Mouse (Mus musculus): ENCODE measurements at regions not wholly inside any gene's neighbourhood (a gene's known extent, or its start where the extent isn't known, plus 50 kb on each side); places are given as distances from the start of the nearest gene placed in this dataset.

DNA sequence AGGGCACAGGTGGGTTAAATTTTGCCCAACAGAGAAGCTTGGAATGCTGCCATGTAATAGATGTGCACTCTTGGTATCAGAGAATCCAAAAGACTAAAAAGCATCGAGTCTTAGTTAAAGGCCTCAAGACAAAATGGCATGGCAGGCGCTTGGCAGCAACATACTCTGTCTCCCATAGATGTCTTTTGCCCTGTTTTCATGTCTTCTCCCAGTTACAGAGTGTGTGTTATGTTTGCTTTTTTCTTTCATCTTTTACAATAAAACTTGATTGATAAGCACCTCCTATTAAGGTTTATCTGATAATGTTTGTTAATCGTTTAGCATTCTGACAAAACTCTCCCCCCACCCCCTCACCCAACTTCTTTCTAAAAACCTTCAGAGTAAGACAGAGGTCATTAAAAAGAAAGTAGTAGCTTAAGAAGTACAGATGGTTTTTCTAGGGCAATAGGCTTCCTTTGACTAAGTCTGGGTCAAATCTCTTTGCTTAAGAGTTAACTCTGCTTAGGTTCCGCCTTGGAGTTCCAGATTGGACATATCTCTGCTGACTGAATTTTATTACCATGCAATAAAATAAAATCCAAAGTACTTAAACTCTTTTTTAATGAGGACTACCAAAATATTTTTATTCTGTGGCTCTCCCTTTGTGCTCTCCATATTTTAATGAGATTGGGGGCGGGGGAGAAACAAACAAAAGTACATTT is 252.9 kb upstream of the Zeb2 start:
- no peak for DNase-seq (ENCODE audit: low read depth, low spot score)

DNA sequence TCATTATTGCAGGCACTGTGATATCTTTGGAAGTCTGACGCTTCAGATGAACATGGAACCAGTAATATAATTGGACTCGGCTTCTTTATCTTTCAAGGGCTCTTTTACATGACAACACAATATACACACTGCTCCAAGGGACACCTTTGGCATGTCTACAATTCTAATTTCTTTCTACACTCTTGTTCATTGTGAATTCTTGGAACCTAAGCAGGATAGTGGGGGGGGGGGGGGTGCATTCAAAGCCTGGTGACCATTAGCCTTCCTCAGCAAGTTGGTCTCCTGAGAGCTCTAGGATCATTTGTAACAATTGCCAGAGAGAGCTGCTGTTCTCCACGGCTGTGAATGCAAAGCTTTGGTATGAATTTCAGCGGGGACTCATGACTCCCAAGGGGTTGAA is 252.2 kb upstream of the Zeb2 start:
- no peak for DNase-seq (ENCODE audit: low read depth, low spot score)

DNA sequence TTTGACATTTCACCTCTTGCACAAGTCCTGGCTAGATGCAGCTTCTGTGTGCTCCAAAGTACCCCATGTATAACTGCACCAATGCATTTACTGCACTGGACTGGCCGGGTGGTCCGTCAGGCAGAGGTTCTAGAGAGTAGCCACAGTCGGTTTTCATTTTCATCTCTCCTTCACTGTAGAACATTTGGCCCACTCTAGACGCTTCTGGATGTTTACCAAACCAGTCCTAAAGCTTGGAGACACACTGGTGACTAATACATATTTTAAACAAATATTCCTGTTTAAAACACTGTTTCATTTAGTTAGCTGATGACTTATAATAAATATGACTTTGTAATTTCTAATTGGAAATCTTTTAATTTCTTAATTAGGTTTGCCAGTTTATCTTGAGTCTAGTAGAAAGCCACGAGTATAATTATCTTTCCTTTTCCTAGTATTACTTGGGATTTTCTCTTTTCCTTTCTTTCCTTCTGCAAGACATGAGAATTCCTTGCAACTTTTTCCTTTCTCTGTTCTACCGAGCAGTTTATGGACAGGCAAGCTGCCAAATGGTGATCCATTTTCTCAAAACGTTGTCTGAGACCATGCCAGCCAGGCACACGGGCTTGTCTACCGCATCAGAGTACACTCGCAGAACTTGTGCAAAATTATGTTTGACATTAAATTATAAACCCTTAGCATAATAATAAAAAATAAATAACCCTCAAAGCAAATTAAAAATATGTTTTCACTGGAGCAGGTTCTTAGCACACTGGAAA is 250.4 kb upstream of the Zeb2 start:
- no peak for DNase-seq (ENCODE audit: low read depth, low spot score)

DNA sequence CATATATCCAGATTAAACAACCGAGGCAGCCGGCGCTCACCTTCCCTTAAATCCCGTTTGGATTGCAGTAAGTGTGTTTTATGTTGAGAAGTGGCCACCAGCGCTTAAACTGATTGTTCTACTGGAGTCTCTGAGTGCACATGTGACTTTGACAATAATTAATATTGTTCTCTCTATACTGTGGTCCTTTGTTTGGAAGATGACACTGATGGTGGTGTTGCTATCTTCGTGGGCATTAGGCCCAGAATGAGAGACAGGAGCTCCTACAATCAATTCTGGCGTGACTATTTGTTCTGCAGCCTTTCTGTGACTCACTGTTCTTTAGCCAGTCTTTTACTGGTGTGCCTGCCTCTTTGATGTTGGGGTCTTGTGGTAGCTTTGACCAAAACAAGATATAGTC is 240.1 kb upstream of the Zeb2 start:
- peak; percentile 59 for DNase-seq (ENCODE audit: low read depth, low spot score)

DNA sequence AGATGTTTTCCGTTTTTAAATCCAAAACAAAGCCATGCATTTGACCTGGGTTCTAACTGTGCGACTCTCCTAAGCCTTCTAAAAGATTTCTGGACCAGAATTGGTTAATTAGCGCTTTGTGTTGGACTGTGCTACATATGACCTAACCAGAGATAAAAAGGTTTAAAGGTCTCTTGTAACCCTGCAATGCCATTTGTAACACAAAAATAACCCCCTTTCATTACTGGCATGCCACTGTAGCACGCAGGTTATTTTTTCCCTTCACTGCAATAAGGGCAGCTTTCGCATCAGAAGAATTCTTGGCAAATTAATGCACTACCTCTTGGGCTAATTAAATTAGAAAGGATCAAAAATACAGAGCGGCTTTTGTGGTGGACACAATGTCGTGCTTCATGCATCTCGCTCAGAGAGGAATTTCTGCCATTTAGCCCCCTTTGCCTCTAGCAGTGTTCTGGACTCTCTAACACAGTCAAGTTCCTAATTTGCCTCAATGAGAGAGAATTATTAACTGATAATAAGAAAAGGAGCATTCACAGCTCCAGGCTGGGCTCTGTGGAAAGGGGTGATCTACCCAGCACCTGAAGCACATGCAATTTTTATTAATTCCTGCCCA is 239.5 kb upstream of the Zeb2 start:
- no peak for DNase-seq (ENCODE audit: low read depth, low spot score)

DNA sequence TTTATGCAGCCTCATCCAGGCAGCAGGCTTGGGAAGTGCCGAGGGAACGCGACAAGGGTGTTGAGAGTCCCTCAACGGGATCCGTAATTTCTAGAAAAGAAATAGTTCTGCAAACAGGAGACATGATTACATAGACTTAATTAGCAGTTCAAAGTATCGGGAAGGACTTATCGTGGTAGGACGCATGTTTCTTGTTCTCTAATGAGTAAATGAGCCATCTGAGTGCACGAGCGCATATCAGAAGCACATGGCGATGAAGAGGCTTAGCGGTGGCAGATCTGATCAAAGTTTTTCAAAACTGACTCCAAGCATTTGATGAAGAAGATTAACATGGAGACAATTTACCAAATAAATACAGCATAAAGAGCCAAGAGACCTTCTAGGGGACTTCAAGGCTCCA is 238.8 kb upstream of the Zeb2 start:
- no peak for DNase-seq (ENCODE audit: low read depth, low spot score)

DNA sequence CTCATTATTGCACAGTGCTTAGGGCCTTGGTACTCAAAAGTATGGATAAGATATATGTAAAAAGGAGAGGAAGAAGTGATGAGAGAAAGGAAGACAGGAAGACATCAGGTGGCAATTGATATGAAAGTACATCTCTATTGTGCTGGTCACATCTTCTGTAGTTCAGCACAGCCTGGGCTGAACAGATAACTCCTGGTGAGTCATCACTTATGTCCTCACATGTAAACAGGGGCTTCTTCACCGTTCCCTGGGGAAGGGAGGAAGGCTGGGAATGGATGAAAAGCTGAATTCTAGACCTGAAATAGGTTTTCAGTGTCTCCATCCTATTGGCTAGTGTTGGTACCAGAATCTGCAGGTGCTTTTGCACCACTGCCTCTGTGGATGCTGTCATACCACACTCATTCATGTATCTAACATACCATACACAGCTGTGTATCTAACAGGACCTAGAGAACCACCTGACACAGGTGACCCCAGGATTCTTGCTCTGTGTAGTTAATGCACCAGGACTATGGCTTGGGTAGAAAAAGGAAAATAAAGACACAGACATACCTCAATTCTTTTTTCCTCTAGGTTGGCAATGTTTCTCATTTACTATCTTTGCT is 234.4 kb upstream of the Zeb2 start:
- no peak for DNase-seq (ENCODE audit: low read depth, low spot score)

DNA sequence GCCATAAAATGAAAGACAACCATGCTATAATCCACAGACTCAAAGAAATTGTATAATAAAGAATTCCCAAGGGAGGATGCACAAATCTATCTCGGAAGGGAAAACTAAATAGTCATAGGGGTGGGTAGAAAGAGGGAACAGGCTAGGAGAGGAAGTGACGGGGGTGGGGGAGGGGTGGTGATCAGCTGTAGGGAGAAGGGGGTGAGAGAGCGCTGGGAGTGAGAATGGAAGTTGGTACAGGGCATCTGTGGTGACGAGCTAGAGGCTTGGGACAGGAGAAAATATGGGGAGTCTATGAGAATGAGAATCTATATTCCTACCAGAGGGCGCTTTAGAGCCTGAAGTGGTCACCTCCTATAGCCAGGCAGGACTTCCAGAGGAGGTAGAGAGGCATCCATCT is 229.2 kb upstream of the Zeb2 start:
- no peak for DNase-seq (ENCODE audit: low read depth, low spot score)

DNA sequence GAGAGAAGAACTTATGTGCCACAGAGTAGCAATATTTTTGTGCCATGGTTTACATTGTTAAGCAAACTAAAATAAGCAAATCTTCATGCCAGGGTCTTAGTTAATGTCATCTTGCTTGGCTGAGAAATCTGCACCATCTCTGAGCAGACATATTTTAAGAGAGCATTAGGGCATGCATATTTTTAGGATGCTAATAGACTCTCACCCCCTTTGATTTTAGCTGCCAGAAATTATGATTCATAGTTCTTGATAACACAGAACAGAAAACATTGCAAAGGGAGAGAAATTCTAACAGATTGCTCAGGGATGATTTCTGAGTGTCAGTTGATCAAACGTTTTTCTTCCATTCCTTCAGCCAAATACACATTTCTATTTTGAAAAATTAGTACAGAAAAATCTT is 222.7 kb upstream of the Zeb2 start:
- DNase-seq (ENCODE audit: low read depth, low spot score) = no peak

DNA sequence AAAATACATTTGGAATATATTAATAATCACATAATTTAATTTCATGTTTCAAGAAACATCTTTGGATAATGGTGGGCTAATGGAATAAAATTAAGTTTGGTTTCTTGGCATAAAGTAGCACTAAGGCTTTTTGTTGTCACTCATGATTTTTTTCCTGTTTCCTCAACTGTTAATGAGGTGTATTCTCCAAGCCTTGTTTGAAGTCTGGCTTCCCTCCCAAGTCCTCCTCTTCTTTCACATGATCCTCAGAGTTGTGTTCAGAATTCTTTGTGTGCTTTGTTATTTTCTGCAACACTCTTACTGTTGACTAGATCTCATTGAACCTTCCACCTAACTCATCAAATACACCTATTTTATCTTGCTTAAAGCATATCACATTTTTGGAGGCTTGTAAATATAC is 221.6 kb upstream of the Zeb2 start:
- no peak for DNase-seq (ENCODE audit: low read depth, low spot score)

DNA sequence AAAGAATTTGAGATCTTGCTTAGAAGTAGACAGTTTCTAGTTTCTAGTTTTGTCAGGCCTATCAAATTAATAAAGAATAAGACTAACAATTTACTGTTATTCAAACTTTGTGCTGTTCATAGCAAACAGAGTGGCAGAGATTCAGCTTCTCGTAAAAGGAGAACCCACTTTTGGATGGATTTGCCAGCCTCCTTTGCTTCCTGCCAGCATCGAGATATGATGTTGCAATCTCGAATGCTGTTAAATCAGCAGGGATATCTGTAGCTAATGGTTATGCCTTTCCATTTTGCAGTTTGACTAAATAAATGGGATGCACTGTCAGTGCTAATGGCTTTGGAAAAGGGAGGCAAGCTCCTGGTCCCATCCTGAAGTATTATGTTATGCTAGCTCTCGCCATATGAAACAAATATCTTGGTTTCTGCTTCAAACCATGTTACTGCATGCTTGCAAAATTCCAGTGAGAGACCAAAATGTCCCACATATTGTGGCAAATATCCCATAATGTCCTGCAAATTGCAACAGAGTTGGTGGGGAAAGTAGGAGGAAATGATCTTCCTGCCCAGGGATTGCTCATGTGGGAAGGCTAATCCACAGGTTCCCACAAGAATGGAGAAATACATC is 199.9 kb upstream of the Zeb2 start:
- DNase-seq (ENCODE audit: low read depth, low spot score) = no peak

DNA sequence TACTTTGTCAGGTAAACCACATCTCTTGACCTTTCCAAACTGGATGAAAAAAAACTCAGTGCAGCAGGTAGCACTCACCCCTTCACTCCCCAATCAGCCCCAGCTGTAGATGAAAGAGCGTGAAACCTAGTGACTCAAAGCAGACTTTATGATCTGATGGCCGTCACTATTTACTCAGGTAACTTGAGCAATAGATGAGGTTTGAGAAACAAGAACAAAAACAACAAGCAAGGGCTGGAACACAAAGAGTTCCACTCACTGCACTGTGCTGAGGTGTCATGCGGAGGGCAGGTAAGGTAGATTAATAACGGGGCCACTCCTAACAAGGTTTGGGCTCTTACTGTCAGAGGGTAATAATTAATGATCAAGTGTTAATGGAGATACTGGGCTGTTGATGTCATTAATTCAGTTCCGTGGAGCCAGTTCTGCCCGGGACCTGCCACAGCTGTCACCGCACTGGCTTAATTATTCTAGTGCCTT is 170.4 kb upstream of the Zeb2 start:
- no peak for DNase-seq (ENCODE audit: low read depth, low spot score)

DNA sequence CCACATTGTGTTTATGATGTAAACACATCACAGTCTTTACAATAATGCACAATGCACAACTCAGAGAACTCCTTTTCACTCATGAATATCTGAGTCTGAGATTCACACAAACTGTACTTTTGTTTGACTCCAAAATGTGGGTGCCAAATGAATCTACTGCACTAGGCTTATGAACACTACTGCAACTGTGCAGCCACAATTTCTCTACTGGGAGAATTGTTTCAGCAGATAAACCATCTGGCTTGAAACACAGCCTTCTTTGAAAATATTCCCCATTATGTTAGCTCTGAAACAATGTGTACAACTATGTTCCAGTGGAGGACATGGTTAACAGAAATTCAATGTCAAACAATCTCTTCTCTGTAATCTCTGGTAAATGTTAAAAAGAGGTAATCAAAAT is 166.6 kb upstream of the Zeb2 start:
- DNase-seq (ENCODE audit: low read depth, low spot score) = peak; percentile 74

DNA sequence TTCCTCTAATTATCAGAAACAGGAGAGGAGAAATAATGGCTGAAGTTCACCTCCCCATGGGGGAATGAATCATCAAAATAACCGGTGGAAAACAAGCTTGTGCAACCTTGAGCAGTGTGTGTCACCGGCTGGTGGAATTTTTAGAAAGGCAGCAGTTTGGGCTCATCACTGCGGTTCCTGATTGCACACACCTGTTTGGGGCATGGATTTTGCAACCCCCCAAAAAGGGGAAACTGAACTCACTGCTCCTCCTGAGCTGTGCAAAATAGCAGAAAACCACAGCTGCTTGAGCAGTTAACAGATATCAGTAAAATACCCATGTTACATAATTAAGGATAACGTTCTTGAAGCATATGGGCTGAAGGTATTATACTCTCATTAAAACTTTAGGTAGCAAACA is 162.3 kb upstream of the Zeb2 start:
- DNase-seq (ENCODE audit: low read depth, low spot score) = no peak

DNA sequence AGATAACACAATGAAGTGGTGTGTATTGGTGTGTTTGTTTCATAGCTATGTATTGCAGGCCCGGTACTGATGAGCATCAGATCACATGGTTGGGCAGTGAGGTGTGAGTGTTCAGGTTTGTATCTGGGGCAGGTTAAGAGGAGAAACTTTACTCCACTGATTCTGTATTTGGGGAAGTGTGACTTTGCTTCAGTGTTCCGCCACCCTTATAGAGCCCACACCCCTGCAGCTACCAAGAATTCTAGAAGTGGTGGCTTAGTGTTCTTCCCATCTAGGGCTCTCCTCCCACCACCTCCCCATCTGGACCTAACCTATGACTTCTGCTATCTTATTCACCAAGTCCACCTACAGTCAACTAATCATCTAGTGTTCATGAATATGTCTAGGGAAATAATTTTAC is 160.4 kb upstream of the Zeb2 start:
- DNase-seq (ENCODE audit: low read depth, low spot score) = no peak

DNA sequence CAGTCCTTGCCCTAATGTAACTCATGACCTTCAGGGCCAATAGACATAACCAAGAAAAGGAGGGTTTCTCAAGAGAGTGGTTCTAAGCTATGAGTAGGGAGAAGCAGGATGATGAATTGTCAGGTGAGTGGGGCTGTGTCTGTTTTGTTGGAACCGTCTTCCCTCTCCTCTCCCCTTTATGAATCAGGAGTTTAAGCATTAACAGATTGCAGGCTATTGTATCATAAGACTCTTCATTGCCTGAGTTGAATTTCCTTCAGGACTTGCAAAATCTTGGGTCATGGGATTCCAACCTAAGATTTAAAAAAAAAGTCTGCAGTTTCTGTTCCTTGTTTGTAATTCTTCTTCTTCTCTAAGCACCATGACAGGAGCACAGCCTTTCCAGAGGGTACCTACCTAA is 159.5 kb upstream of the Zeb2 start:
- DNase-seq (ENCODE audit: low read depth, low spot score) = no peak

DNA sequence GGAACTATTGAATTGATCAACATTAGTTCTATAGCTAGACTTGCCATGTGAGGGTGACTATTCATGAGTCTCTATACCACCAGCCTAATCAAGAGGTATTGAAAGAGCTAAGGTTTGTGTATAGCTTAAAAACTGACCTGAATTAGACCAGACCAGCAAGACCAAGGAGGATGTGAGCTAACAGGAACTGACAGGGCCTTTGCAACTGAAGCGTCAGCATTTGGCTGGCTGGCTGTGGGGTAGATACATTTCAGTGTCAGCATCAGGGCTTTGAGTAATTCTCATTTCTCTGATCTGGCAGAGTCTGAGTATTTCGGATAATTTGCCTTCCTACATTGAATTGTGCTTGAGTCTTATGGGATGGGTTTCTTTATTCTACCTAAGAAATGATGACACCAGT is 152.8 kb upstream of the Zeb2 start:
- DNase-seq (ENCODE audit: low read depth, low spot score) = no peak

DNA sequence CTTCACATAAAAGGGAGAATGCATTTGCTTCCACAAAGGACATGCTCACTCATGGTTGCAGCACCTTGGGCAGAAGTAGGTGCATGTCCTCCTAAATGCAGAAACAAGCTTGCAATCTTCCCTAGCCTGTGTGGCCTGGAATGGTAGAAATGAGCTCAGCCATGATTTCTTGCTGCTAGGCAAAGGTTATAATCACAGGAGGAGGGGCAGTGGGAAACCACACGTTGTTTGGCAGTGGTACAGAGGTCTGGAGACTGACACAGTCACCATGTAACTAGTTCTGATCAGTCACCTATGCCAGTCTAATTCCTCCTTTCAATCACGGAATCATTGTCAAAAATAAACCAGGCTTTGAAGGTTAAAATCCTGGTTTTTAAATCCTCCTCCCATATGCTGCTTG is 148.6 kb upstream of the Zeb2 start:
- no peak for DNase-seq (ENCODE audit: low read depth, low spot score)

DNA sequence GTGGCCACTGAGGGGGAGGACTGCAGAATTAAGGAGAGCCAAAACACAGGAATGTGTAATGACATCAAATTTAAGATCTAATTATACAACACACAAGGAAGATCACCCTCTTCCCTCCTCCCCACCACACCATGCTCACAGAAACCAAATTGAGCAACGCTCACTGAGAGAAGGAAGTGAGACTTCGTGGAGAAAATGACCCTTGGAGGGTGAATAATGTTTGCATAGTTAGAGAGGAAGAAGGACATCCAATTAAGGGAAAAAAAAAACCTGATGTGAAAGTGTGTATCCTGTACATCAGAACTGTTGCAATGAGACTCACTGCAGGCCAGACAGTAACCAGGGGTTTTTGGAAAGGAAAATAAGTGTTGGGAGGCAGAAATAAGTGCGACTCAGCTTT is 144.8 kb upstream of the Zeb2 start:
- DNase-seq (ENCODE audit: low read depth, low spot score) = no peak

DNA sequence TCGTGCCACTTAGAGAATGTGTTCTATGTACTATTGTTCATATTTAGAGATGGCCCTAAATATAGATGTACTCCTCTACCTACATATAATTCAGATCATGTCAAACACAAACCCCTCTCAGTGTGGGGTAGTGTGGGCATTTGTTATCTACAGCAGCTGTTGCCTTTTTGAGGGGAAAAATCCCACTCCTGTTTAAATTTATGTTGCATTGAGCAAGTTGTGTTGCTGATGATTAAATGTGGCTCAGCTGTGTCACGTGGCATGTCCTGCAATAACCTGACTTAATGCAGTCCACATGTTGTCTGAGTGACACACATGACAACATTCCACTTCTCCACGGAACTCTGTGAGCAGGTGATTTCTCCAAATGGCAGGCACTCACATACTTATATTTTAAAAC is 141.7 kb upstream of the Zeb2 start:
- DNase-seq (ENCODE audit: low read depth, low spot score) = peak; percentile 40

DNA sequence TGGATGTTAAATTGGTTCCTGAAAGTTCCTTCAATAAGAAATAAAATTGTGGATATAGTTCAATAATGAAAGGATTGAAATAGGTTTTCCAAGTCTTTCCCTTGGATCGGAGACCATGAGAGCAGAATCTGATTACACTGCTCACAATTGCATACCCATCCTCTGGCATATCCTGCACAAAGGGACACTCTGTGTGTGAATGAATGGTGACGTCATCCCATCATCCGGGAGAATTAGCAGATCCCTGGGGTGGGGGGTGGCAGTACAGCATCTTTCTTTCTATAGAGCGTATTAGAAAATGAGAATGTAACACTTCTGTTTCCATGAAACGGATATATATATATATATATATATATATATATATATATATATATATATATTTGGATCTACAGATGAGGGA is 139.2 kb upstream of the Zeb2 start:
- no peak for DNase-seq (ENCODE audit: low read depth, low spot score)

DNA sequence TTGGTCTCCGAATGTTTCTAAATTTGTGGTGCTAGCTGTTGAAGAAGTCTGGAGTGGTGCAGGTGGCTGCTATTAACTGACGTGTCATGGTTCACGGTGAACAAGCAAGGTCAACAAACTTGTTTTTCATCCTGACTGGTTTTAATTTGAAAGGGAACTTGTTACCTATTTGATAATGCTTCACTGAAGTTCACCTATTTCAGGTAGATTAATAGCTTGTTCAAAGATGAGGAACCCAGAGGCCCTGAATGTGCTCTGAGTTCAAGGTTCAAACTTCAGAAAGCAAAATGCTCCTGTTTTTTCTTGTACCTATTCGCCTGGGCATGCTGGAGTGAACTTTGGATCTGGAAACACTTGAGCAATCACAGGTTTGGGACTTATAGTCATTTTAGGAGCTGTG is 136.7 kb upstream of the Zeb2 start:
- DNase-seq (ENCODE audit: low read depth, low spot score) = no peak
